Mouse (Mus musculus) MN1 (cell line): ENCODE results near the gene Col4a3bp.
A peak's percentile ranks its signal among the peaks of the same experiment; 100 is the strongest.

ENCODE experiments used
- DNase-seq: peaks from one replicate; pipeline ENCODE4 v3.0.0-alpha.2; 2016; ENCODE audit warnings: low spot score

The Col4a3bp gene

GRCm38 (mm10) chr13:96541381-96541780 lies 1.0 kb upstream of the Col4a3bp start:
- peak; percentile 17 for DNase-seq

DNA sequence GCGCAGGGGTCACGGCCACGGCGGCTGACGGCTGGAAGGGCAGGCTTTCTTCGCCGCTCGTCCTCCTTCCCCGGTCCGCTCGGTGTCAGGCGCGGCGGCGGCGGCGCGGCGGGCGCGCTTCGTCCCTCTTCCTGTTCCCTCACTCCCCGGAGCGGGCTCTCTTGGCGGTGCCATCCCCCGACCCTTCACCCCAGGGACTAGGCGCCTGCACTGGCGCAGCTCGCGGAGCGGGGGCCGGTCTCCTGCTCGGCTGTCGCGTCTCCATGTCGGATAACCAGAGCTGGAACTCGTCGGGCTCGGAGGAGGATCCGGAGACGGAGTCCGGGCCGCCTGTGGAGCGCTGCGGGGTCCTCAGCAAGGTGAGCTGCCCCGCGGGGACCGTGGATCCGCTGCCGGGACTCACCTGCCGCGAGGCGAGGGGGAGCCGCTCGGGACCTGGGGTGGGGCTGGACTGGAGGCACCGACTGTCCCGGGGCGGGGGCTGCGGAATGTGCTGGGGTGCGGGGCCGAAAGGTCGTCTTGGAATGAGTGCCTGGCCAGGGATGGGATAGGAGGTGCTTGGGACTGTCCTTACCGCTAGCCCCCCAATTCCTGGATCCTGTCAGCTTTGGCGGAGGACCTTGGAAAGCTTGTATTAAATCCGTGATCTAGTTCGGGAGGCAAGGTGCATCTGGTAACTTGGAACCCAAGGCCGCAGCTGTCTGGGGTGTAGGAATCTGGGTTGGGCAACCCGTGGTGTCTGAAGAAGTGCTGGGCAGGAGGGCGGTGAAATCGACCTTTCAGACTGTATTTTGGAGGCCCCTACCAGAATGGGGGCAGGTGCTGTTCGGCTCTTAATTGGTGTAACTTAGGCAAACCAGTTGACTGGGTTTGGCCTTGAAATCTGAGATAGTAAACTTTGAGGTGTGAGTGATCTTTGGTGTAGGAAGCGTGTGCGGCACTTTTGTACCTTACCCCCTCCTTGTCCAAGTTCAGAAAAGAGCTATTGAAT lies 778 bp downstream of the Col4a3bp start:
- peak; percentile 61 for DNase-seq

DNA sequence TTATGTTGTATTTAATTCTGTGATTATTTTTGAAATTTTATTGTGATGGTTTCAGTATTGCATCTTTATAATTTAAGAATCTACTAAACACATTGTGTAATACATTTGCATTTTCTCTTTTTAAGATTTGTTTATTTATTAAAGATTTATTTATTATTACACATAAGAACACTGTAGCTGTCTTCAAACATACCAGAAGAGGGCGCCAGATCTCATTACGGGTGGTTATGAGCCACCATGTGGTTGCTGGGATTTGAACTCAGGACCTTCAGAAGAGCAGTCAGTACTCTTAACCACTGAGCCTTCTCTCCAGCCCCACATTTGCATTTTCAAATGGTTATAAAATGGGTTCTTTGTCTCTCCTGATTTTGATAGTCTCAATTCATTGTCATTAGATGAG lies 2.1 kb downstream of the Col4a3bp start:
- DNase-seq: peak; percentile 30

DNA sequence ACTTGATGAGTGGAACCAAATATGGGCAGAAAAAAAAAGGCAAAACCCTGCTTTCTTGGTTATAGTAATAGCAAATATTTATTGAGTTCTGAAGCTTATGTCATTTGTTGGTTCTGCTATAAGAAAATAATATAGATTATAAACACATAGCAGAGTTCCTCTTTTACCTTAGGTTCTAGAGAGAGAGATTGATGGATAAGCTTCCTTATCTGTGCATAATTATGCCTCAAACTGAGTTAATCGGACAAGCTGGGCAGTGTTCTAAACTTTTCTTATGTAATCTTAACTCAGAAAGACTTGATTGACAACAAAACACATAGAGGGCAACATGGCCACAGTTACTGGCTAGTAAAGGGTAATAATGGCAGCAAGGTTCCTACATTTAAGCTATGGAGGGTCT lies 4.8 kb downstream of the Col4a3bp start:
- DNase-seq: no peak

DNA sequence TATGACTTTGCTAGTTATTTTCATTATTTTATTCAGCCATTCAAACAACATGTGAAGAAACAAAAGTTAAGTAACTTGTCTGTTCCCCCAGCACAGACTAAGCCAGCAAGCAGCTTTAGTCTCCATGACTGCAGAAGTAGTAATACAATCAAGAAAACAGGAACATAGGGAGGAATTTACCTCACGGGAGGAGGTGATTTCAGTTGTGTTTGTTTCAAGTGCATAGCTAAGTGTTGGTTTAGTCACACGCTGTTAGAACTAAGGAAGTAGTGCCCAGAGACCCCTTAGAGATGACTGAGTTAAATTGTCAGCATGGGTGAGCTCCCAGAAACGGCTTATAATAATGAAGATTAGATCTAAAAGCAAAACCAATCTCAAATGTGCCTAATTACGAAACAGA lies 5.5 kb downstream of the Col4a3bp start:
- DNase-seq: no peak

DNA sequence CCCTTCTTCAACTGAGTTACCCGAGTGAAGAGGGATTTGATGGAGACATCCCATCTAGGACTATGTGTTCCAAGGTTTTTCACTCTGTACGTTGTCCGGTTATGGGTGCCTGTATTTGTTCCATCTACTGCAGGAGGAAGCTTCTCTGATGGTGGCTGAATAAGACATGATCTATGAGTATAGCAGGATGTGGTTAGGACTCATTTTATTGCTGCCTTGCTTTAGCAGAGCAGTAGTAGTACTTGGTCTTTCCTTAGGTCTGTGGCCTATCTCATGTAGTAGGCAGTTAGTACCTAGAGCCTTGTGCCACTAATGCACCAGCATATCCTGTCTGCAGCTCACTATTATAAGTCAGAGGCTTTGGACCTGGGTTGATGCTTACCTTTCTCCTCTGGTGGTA lies 12.7 kb downstream of the Col4a3bp start:
- DNase-seq: no peak

DNA sequence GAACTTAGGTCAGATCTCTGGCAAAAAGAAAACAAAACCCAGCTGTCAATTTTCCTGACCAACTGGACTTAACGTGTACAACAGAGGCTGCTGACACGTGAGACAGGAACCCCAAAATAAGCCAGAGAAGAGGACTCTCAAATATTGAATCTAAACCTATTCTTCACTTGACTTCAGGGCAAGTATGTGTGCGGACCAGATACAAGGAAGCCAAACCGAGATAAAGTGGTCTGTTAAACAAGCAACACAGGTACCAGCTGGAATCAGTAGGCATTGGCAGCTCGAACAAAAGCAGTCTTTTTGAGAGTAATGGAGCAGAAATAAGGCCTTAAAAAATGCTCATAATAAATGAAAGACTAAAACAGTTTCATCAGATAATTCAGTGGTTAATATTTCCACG lies 25.6 kb downstream of the Col4a3bp start:
- no peak for DNase-seq

- DNase-seq: no peak
Measured at GRCm38 (mm10) chr13:96570313-96571015, 28.0 kb downstream of the Col4a3bp start.

- no peak for DNase-seq
Measured at GRCm38 (mm10) chr13:96571016-96571361, 28.6 kb downstream of the Col4a3bp start.

GRCm38 (mm10) chr13:96574170-96574569 lies 31.8 kb downstream of the Col4a3bp start:
- DNase-seq: no peak

DNA sequence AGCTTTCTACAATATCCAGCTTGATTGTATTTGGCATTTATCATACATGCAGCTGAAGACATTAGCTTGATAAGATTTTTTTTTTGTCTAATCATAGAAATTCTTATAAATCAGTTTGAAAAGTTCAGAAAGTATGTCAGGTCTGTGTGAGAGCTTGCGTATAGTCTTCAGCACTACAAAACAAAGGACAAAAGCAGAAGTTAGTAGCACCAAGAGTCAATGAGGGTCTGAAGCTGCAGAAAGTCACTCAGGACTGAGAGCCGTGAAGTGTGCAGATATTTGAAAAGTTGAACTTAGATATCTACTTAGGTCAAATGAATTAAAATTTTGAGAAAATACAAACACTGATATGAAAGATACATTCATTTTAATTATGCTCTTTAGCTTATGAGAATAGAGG lies 36.7 kb downstream of the Col4a3bp start:
- DNase-seq: no peak

DNA sequence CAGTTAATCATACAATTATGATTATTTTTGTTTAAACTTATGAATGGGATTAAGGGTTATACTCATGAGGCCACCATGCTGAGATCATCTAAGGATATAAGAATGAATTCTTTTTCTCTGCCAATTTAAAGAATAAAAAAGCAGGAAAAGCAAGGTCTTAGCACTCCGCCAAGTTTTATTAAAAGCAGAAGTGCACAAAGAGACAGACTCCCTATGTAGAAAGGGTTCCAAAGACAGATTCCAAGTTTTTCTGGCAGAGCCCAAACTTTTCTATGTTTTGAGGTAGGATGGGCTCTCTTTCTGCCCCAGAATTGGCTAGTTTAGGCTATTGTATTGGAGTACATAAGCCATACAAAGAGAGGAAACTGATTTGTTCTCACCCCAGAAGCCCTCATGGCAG lies 37.6 kb downstream of the Col4a3bp start:
- DNase-seq: no peak

- no peak for DNase-seq
Measured at GRCm38 (mm10) chr13:96584201-96584600, 41.8 kb downstream of the Col4a3bp start.

DNA sequence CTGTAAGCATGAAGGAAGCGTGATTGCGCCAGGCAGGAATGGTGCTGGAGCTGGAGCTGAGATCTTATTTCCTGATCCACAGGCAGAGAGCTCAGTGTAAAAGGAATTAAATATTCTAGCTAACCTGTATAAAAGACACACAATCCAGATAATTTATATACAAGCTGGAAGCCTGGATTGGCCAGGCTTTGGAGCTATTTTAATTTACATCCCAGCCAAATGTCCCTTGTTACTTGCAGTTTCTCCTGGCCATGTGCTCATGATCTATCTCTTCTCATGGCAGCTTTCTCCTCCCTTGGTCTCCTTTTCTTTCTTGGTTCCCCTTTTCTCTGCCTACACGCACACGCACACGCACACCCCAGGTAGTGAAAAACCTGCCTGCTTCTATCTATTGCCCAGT lies 44.1 kb downstream of the Col4a3bp start:
- no peak for DNase-seq

GRCm38 (mm10) chr13:96588642-96589041 lies 46.2 kb downstream of the Col4a3bp start:
- DNase-seq: no peak

- DNase-seq: peak; percentile 79
Measured at GRCm38 (mm10) chr13:96593621-96594020, 51.2 kb downstream of the Col4a3bp start.

DNA sequence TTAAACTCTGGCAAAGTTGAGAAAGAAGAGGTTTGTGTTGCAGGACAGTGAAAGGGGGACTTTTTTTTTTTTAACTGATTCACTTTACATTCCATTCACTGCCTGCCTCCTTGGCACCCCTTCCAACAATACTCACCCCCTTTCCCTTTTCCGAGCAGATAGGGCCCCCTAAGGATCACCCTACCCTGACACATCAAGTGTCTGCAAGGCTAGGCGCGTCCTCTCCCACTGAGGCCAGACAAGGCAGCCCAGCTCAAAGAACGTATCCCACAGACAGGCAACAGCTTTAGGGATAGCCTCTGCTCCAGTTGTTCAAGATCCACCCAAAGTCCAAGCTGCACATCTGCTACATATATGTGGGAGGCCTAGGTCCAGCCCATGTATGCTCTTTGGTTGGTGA lies 51.7 kb downstream of the Col4a3bp start:
- no peak for DNase-seq

- DNase-seq: no peak
Measured at GRCm38 (mm10) chr13:96599182-96599581, 56.8 kb downstream of the Col4a3bp start.

GRCm38 (mm10) chr13:96604242-96604641 lies 61.8 kb downstream of the Col4a3bp start:
- DNase-seq: no peak

- no peak for DNase-seq
Measured at GRCm38 (mm10) chr13:96614615-96615014, 72.2 kb downstream of the Col4a3bp start.

DNA sequence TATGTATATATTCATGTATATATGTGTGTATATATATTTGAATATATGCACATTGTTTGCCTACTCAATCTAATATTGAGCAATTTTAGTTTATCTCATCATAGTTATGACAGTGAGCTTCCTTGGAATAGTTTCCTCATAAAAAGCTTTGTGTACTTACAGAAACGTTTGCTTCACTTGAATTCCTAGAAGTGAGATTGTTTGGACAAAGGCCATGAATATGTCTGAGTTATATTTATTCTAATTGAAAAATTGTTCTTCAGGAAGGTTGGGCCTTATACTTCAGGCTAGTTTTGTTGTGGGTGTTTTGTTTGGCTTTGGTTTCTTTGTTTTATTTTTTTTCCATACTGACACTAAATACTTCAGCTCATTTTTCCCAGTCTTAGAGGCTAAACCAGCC lies 78.5 kb downstream of the Col4a3bp start:
- DNase-seq: no peak

DNA sequence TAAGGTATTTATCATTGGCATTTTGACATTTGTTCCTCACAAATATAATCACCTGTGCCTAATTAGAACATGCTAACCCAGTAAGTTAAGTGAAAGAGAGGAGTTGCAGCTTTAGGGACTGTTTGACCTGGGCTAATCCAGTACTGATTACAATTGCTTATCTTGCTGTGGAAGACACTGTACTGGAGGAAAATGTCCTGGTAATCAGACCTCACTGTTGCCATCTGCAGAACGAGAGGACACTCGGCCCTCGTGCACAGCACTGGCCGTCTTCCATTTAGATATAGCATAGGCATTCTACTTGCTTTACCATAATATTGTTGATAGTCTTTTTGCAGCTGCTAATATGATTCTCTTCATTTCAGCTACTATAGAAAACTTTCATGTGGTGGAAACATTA lies 88.0 kb downstream of the Col4a3bp start:
- DNase-seq: no peak

DNA sequence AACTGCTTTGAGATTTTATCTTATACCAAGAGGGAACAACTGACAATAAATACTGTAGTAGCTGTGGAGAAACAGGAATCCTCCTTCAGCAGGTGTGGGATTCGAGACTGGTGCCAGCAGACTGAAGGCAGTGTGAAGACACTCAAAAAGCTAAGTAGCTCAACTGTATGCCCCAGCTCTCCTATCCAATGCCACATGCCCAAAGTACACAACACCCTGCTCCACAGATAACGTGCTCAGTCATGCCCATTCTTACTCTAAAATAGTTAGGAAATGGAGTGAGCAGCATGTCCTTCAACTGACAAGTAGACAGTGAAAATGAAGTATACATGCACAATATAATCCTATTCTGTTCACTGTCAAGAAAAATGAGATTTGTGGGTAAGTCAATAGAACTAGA lies 101.8 kb downstream of the Col4a3bp start:
- no peak for DNase-seq
